Comparison of ENCODE assay signal across 8 mouse cellular contexts in the genomic region with DNA sequence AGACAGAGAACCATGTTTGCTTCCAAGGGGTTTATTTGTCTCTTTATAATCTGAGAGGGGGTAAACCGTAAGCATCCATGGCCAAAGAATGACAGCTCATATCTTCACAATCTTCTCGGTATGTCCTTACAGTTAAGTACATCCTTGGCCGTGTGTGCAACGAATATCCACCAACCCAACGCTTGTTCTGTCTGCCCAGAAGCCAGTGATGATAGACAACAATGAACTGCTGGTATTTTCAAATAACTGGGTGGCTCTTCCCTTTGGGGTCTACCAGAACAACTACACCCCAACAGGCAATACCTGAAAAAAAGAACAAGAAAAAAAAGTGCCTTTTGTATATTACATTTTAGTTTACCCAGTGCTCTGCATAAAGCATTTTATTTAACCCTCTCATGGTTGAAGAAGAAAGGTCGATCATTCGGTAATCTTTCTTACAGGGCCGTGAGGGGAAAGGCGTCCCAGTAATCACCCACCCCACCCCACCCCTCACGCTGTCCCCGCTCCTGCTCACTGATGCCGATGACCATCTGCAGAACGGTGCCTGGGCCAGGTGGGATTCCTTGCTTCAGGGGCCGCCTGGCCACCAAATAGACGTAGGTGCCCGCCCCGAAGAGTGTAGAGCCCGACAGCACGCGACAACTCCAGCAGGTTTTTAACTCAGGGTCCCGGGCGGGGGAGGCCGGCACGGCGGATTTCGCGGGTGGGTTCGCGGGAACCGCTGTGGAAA. TPM values are rescaled to one million over a fixed set of nuclear protein-coding genes. Genes with fewer than 3 reads are reported as not detected.
DNase-seq lines count a peak whose midpoint lies in the region; ATAC-seq lines count a peak whose summit lies in the region.

No protein-coding gene starts in this region.

- peaks cover 9% of the 10 kb centered on the region; the same call in 1 of the 2 replicates for H3K36me3 ChIP-seq in lung, embryonic 16.5 days (ENCODE audit: control insufficient read depth, insufficient read depth, low read length)
- H3K36me3 ChIP-seq in forebrain, embryonic 16.5 days (ENCODE audit: control insufficient read depth, insufficient read depth), result peaks cover 9% of the 10 kb centered on the region; the same call in 1 of the 2 replicates
- no peaks in the 10 kb centered on the region for H3K36me3 ChIP-seq in liver, embryonic 16.5 days (ENCODE audit: control insufficient read depth, insufficient read depth)

- H3K27ac ChIP-seq in lung, embryonic 16.5 days (ENCODE audit: low read length), result no peak overlapping the region
- H3K27ac ChIP-seq in forebrain, embryonic 16.5 days (ENCODE audit: low read length), result peak overlapping the region; percentile 57
- no peak overlapping the region for H3K27ac ChIP-seq in liver, embryonic 16.5 days (ENCODE audit: low read length)

- H3K4me2 ChIP-seq in lung, embryonic 16.5 days (ENCODE audit: low read depth, low read length), result peak overlapping the region; percentile 83
- peak overlapping the region; percentile 62 for H3K4me2 ChIP-seq in forebrain, embryonic 16.5 days (ENCODE audit: low read length)
- peak overlapping the region; percentile 72 for H3K4me2 ChIP-seq in liver, embryonic 16.5 days (ENCODE audit: low read depth, low read length)

- H3K4me1 ChIP-seq in lung, embryonic 16.5 days (replicated peaks; ENCODE audit: control insufficient read depth, insufficient read depth, low read length), result peaks cover 3% of the 10 kb centered on the region; the same call in 1 of the 2 replicates
- peaks cover 5% of the 10 kb centered on the region; the same call in 1 of the 2 replicates for H3K4me1 ChIP-seq in forebrain, embryonic 16.5 days (replicated peaks; ENCODE audit: control insufficient read depth, insufficient read depth, low read length)
- peaks cover 3% of the 10 kb centered on the region for H3K4me1 ChIP-seq in liver, embryonic 16.5 days (ENCODE audit: control insufficient read depth, low read depth, low read length)

- peak overlapping the region; percentile 90 for H3K4me3 ChIP-seq in lung, embryonic 16.5 days (ENCODE audit: low read length)
- H3K4me3 ChIP-seq in forebrain, embryonic 16.5 days (replicated peaks; ENCODE audit: low read length), result peak overlapping the region; percentile 79
- H3K4me3 ChIP-seq in liver, embryonic 16.5 days (ENCODE audit: low read depth, low read length), result peak overlapping the region; percentile 83

- peak; percentile 91 for ATAC-seq in lung, embryonic 16.5 days (ENCODE audit: low read depth)
- ATAC-seq in forebrain, embryonic 16.5 days, result peak; percentile 92
- peak; percentile 78 for ATAC-seq in liver, embryonic 16.5 days (ENCODE audit: low read depth)
- ATAC-seq in megakaryocyte progenitor cell, adult 5-6 weeks (replicated peaks; ENCODE audit: poor library complexity), result no peak

- WGBS in lung, embryonic 16.5 days, result 5% methylated on average over 30 of the region's 30 CpGs
- WGBS in forebrain, embryonic 16.5 days, result 8% methylated on average over 30 of the region's 30 CpGs
- 4% methylated on average over 30 of the region's 30 CpGs for WGBS in liver, embryonic 16.5 days (ENCODE audit: insufficient replicate concordance)

- H3K27me3 ChIP-seq in lung, embryonic 16.5 days (ENCODE audit: control insufficient read depth, insufficient read depth, low read depth, low read length), result no peaks in the 10 kb centered on the region
- H3K27me3 ChIP-seq in forebrain, embryonic 16.5 days (replicated peaks; ENCODE audit: control insufficient read depth, insufficient read depth, low read length), result no peaks in the 10 kb centered on the region
- H3K27me3 ChIP-seq in liver, embryonic 16.5 days (ENCODE audit: control insufficient read depth, insufficient read depth, low read depth, low read length), result no peaks in the 10 kb centered on the region

- DNase-seq in lung, postnatal 14 days, result no peak
- peak; percentile 22 for DNase-seq in c-Kit-positive CD71-positive TER-119-negative erythroid progenitor cells, embryonic 14.5 days (ENCODE audit: low read depth)
- no peak for DNase-seq in right cerebral cortex, adult 18-20 months
- no peak for DNase-seq in right cerebral cortex, postnatal 14 days

- H3K9ac ChIP-seq in lung, embryonic 16.5 days (ENCODE audit: low read length), result peak overlapping the region; percentile 96
- H3K9ac ChIP-seq in forebrain, embryonic 16.5 days (replicated peaks; ENCODE audit: low read depth, low read length), result peak overlapping the region; percentile 90
- peak overlapping the region; percentile 85 for H3K9ac ChIP-seq in liver, embryonic 16.5 days (ENCODE audit: low read depth, low read length)

- peaks cover 3% of the 10 kb centered on the region; the same call in 1 of the 2 replicates for H3K9me3 ChIP-seq in lung, embryonic 16.5 days (ENCODE audit: control insufficient read depth, low read length)
- H3K9me3 ChIP-seq in forebrain, embryonic 16.5 days (ENCODE audit: control insufficient read depth, low read length), result no peaks in the 10 kb centered on the region
- no peaks in the 10 kb centered on the region for H3K9me3 ChIP-seq in liver, embryonic 16.5 days (replicated peaks; ENCODE audit: control insufficient read depth, low read length)

RNA-seq across cellular contexts. Expression of a gene that starts 0.5 kb away (rescaled TPM):
- 129 and 138 TPM in 2 replicates for polyA plus RNA-seq in lung, embryonic 16.5 days (2015; fragmentation: Nextera tagmentation; extraction: Ambion mirVana)
- polyA plus RNA-seq in forebrain, embryonic 16.5 days (2015; fragmentation: Nextera tagmentation; extraction: Ambion mirVana), result 89.7 and 98.3 TPM in 2 replicates
- polyA plus RNA-seq in liver, embryonic 16.5 days (2015; fragmentation: Nextera tagmentation; extraction: Ambion mirVana), result 44.7 and 47.5 TPM in 2 replicates
- 102 and 112 TPM in 2 replicates for total RNA-seq in megakaryocyte progenitor cell, adult 5-6 weeks (2015)
- 76.3 and 91.6 TPM in 2 replicates for total RNA-seq in megakaryocyte progenitor cell, adult 5-6 weeks (2017)
